Mouse (Mus musculus) urinary bladder, postnatal 25 days (tissue): ENCODE measurements around the gene Tex46.

Experiments
- DNase-seq: peaks from one replicate; pipeline ENCODE4 v3.0.0; 2022; ENCODE audit warnings: low spot score

Gene Tex46

GRCm38 (mm10) chr4:136610387-136610856, at the start of gene Tex46:
Tex46 (plus strand) TSS chr4:136610437.
- no peak for DNase-seq

- DNase-seq, result no peak
These were observed 47.5 kb upstream of the Tex46 start for GRCm38 (mm10) chr4:136562755-136563154.

- no peak for DNase-seq
These were observed 41.6 kb upstream of the Tex46 start for GRCm38 (mm10) chr4:136568629-136569028.

- no peak for DNase-seq
These were observed 40.2 kb upstream of the Tex46 start for GRCm38 (mm10) chr4:136569998-136570397.

- DNase-seq, result no peak
These were observed 28.4 kb upstream of the Tex46 start for GRCm38 (mm10) chr4:136581885-136582284.

GRCm38 (mm10) chr4:136587221-136587827, 22.9 kb upstream of the Tex46 start:
- DNase-seq, result no peak

- no peak for DNase-seq
These were observed 22.2 kb upstream of the Tex46 start for GRCm38 (mm10) chr4:136588003-136588402.

- no peak for DNase-seq
These were observed 18.1 kb upstream of the Tex46 start for GRCm38 (mm10) chr4:136592111-136592510.

GRCm38 (mm10) chr4:136594006-136594405, 16.2 kb upstream of the Tex46 start:
- DNase-seq, result no peak

GRCm38 (mm10) chr4:136595221-136595620, 15.0 kb upstream of the Tex46 start:
- no peak for DNase-seq

- no peak for DNase-seq
These were observed 11.9 kb upstream of the Tex46 start for GRCm38 (mm10) chr4:136598268-136598876.

GRCm38 (mm10) chr4:136599869-136600268, 10.4 kb upstream of the Tex46 start:
- no peak for DNase-seq

GRCm38 (mm10) chr4:136600536-136600935, 9.7 kb upstream of the Tex46 start:
- no peak for DNase-seq

- peak; percentile 55 for DNase-seq
These were observed 8.8 kb upstream of the Tex46 start for GRCm38 (mm10) chr4:136601476-136601875.

- DNase-seq, result peak; percentile 36
These were observed 8.2 kb upstream of the Tex46 start for GRCm38 (mm10) chr4:136602018-136602554.

GRCm38 (mm10) chr4:136602568-136602967, 7.7 kb upstream of the Tex46 start, which contains the start of gene Kdm1a:
Kdm1a (minus strand) TSS chr4:136602723.
- DNase-seq, result peak; percentile 97

- no peak for DNase-seq
These were observed 4.3 kb upstream of the Tex46 start for GRCm38 (mm10) chr4:136605756-136606485.

GRCm38 (mm10) chr4:136613657-136614056, 3.4 kb downstream of the Tex46 start:
- DNase-seq, result no peak

- peak; percentile 38 for DNase-seq
These were observed 11.1 kb downstream of the Tex46 start for GRCm38 (mm10) chr4:136621336-136621735.

GRCm38 (mm10) chr4:136621956-136622355, 11.7 kb downstream of the Tex46 start:
- DNase-seq, result no peak

GRCm38 (mm10) chr4:136622388-136622787, 12.2 kb downstream of the Tex46 start, which contains the start of gene Lactbl1:
Lactbl1 (plus strand) TSS chr4:136622621.
- DNase-seq, result no peak

GRCm38 (mm10) chr4:136626590-136626989, 16.4 kb downstream of the Tex46 start:
- no peak for DNase-seq
